Mouse (Mus musculus) macrophage (primary cell): ENCODE results near the gene Klk9. TPM values are rescaled to one million over a fixed set of nuclear protein-coding genes. Genes with fewer than 3 reads are reported as not detected.

Experiments used
- H3K27ac ChIP-seq: fragments of 350-480 bp; formaldehyde crosslinking; 2 replicates; pipeline ENCODE4 v1.9.0; 2021
- H3K36me3 ChIP-seq: fragments of 350-480 bp; formaldehyde crosslinking; 2 replicates; pipeline ENCODE4 v1.9.0; 2021; ENCODE audit errors: inconsistent target
- H3K4me3 ChIP-seq: fragments of 350-480 bp; formaldehyde crosslinking; 2 replicates; pipeline ENCODE4 v1.9.0; 2021; ENCODE audit errors: inconsistent target
- H3K79me2 ChIP-seq: fragments of 350-480 bp; formaldehyde crosslinking; 2 replicates; pipeline ENCODE4 v1.9.0; 2021; ENCODE audit errors: inconsistent target
- WGBS: methylation state at CpG from one replicate; pipeline ENCODE4 v1.1.7; 2026; ENCODE audit warnings: inconsistent platforms; ENCODE audit not compliant: missing documents; 5-methylcytosine and 5-hydroxymethylcytosine counted together
- polyA plus RNA-seq: library from polyadenylated mRNA; stranded (reverse); fragments of 250-400 nt; gene quantifications from 3 replicates; pipeline ENCODE4 v1.2.4, GENCODE M21; 2018; ENCODE audit warnings: inconsistent platforms

Klk9 gene
- polyA plus RNA-seq, 1 experiment from 2014 or later: not detected

DNA sequence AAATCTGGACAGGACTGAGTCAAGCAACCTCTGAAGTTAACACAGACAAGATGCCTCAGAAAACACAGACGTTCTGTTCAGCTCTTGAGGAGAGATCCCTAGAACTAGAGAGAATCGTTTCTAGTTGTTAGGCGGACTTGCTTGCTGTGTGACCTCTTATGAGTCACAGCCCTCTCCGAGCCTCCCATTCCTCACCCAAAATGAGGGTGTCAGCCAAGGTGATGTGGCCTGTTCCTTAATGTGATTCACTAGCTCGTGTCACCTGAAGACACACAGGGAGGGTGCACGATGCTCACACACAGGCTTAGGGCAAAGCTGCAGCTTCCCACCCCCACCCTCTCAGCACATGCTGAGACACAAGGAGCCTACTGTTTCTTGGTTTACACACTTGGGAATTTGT lies 11.4 kb upstream of the Klk9 start:
- WGBS: 77% methylated on average over 6 of the region's 6 CpGs
- no peak overlapping the region for H3K27ac ChIP-seq
- no peak overlapping the region for H3K4me3 ChIP-seq
- H3K79me2 ChIP-seq: no peaks in the 10 kb centered on the region
- no peaks in the 10 kb centered on the region for H3K36me3 ChIP-seq

- no peak within 1 kb of the TSS for H3K27ac ChIP-seq
- H3K4me3 ChIP-seq: no peak within 1 kb of the TSS
- no peaks in the 10 kb centered on the region for H3K79me2 ChIP-seq
- H3K36me3 ChIP-seq: no peaks in the 10 kb centered on the region
- 29% methylated on average over 4 of the region's 5 CpGs for WGBS
Observed at GRCm38 (mm10) chr7:43780746-43781145, 10.9 kb upstream of the Klk9 start, which contains the start of gene Klk10. Klk10 (plus strand) TSS chr7:43781035.

- H3K79me2 ChIP-seq: no peaks in the 10 kb centered on the region
- WGBS: 90% methylated on average over 11 of the region's 11 CpGs
- H3K27ac ChIP-seq: no peak overlapping the region
- no peaks in the 10 kb centered on the region for H3K36me3 ChIP-seq
- no peak overlapping the region for H3K4me3 ChIP-seq
Observed at GRCm38 (mm10) chr7:43781541-43781940, 10.2 kb upstream of the Klk9 start.

DNA sequence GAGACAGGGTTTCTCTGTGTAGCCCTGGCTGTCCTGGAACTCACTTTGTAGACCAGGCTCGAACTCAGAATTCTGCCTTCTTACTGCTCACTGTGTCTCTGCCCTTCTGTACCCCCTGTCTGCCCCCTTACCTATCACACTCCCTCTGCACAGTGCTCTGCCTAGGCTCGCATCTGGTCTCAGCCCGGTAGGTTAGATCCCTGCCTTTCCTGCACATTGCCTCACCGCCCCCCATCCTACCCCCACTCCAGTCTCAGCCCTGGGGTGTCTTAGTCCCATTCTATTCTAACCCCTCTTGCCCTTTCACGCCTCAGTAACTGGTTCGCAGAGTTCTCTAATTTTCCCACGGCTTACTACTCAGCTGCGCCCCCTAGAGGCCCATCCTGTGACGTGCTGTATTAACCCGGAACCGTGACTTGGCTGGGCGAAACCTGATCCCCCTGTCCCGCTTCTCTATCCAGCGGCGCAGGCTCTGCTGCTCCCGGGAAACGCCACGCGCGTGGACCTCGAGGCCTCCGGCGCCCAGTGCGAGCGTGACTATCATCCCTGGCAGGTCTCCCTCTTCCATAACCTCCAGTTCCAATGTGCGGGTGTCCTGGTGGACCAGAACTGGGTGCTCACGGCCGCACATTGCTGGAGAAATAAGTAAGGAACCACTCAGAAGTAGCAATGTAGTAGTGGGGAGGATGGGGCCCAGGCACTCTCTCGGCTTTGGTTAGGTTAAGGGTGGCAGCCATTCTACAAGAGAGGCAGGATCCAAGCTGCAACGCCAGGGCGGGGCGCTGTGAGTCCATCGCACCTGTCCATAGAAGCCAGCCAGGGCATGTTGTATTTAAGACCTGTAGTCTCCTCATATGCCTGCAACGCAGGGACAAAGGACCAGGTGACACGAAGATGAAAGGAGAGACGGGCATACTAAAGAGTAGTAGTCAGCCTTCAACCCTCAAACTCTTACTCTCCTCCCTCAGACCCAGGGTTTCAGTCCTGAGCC lies 9.1 kb upstream of the Klk9 start:
- WGBS: 11% methylated on average over 36 of the region's 36 CpGs
- no peak overlapping the region for H3K4me3 ChIP-seq

DNA sequence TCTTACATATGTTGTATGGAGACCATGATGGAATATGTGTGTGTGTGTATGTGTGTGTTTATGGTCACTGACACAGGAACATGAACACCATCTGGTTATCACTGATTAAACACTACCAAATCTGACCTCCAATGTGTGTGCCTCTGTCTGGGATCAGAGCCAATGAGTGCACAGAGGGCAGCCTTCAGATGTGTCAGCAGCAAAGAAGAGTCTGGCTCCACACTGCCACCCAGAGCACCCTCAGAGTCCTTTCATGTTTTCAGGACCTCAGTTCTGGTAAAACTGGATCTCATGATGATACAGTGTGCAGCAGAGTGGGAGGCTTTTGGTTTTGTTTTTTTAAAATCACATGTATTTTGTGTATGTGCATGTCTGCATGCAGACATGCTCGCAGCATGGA lies 6.4 kb upstream of the Klk9 start:
- Histone ChIP-seq H3K36me3 (no peaks in the 10 kb centered on the region), H3K79me2 (no peaks in the 10 kb centered on the region), H3K4me3 (no peak overlapping the region), H3K27ac (no peak overlapping the region)
- WGBS: 100% methylated on average over 1 of the region's 1 CpGs

More for the DNA sequence above, 9.1 kb upstream of the Klk9 start:
- Histone ChIP-seq H3K79me2 (no peaks in the 10 kb centered on the region), H3K36me3 (no peaks in the 10 kb centered on the region), H3K27ac (no peak overlapping the region)

DNA sequence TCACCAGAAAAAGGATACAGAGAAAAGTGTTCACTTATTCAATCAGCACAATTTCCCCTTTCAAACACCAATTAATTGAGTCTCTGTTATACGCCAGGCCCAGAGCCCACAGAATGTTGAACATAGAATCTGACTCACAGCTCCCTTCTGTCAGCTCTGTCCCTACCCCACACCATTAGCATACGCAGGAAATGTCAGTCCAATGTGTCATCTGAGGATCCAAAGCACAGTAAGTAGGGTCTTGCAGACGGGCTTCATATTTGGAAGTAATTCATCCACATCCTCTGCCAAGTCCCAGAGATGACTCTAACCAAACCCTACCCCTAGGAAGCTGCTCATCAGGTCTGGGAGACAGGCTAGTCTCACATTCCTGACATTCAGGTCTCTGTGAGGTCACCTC lies 3.6 kb upstream of the Klk9 start:
- 82% methylated on average over 3 of the region's 3 CpGs for whole genome bisulfite sequencing
- no peaks in the 10 kb centered on the region for H3K36me3 ChIP-seq

DNA sequence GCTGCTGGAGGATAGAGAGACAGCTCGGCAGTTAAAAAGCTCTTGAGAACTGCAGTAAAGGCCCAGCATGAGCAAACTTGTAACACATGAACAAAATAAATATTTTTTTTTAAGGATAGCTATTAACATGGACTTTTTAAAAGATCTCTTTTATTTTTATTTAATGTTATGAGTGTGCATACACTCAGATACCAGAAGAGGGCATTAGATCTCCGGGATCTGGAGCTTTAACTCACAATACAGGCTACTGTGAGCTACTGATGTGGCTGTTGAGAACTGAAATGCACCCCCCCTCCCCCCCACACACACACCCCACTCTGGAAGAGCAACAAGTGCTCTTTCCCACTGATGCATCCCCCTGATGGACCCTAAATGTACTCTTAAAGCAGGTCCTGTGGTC lies 2.4 kb upstream of the Klk9 start:
- Histone ChIP-seq H3K27ac (no peak overlapping the region), H3K36me3 (no peaks in the 10 kb centered on the region), H3K4me3 (no peak overlapping the region), H3K79me2 (no peaks in the 10 kb centered on the region)
- 71% methylated on average over 2 of the region's 2 CpGs for WGBS

More for the DNA sequence above, 3.6 kb upstream of the Klk9 start:
- Histone ChIP-seq H3K4me3 (no peak overlapping the region), H3K27ac (no peak overlapping the region), H3K79me2 (no peaks in the 10 kb centered on the region)

GRCm38 (mm10) chr7:43796355-43796754 lies 4.7 kb downstream of the Klk9 start:
- H3K4me3 ChIP-seq: no peak overlapping the region
- H3K79me2 ChIP-seq: no peaks in the 10 kb centered on the region
- H3K36me3 ChIP-seq: no peaks in the 10 kb centered on the region
- 36% methylated on average over 8 of the region's 8 CpGs for WGBS
- no peak overlapping the region for H3K27ac ChIP-seq

DNA sequence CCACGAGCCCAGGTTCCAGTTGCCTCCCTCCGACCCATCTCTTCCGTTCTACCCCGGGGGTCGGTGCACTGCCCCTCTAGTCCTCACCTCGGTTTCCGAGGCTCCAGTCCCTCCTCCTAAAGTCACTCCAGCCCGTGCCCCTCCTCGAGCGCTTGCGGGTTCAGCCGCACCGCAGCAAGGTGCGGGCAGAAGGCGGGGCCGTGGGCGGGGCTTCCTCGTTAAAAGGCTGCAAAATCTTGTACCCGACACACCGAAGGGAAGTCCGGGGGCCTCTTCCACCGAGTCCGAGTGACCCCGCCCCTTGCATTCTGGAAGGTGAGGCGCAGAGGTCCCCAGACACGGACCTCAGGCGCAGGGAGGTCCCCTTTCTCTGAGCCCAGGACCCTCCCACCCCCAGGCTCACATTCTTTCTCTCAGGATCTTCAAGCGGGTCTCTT lies 5.7 kb downstream of the Klk9 start, which contains the start of gene Klk8:
TSS of gene Klk8 (plus strand) at position 245 of the 437 bp plus-strand sequence.
- H3K36me3 ChIP-seq: no peaks in the 10 kb centered on the region
- no peaks in the 10 kb centered on the region for H3K79me2 ChIP-seq
- H3K4me3 ChIP-seq: peak within 1 kb of the TSS; percentile 8; the same call in 1 of the 2 replicates
- 0% methylated on average over 27 of the region's 28 CpGs for WGBS
- H3K27ac ChIP-seq: no peak within 1 kb of the TSS

DNA sequence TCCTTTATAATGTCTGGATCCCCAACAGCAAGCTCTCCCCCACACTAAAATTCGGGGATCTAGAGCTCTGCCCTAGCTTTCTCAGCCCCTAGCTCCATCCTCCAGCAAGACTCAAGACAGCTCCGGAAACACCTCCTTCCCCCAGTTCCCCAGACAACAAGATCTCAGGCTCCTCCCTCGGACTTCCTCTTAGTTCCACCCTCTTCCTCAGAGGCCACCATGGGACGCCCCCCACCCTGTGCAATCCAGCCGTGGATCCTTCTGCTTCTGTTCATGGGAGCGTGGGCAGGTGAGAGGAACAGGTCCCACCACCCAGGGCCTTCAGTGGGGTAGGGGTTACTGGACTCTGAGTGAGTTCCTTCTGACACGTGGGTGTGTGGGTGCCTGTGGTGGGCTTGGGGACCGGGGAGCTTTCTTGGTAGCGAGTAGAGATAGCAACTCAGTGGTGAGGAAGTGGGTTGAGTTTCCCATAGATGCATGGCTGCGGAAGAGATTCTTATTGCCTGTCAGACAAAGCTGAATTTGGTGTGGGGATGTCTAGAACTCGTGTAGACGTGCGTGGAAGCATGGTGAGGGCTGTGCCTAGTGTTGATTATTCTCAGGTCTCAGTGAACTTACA lies 6.3 kb downstream of the Klk9 start:
- Histone ChIP-seq H3K4me3 (no peak overlapping the region), H3K36me3 (no peaks in the 10 kb centered on the region), H3K27ac (no peak overlapping the region), H3K79me2 (no peaks in the 10 kb centered on the region)
- WGBS: 6% methylated on average over 13 of the region's 13 CpGs

DNA sequence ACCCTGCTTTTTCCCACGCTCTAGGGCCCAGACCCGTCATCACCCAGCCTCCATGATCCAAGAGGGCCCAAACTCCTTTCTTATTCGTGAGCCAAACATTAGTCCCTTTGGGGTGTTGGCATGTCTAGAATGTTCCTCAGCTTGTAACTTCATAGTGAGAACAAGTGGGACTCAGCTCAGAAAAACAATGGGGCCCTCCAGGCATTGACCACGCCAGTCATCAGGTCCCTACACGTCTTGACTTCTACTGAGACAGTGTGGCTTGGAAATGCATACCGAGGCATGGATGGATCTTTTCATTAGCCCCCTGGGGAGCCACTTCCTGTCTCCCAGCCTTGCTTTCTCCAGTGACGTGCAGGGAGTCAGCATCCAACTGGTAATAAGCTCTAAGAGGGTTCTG lies 8.2 kb downstream of the Klk9 start:
- no peaks in the 10 kb centered on the region for H3K79me2 ChIP-seq
- WGBS: 72% methylated on average over 7 of the region's 7 CpGs
- H3K27ac ChIP-seq: no peak overlapping the region
- H3K36me3 ChIP-seq: no peaks in the 10 kb centered on the region
- H3K4me3 ChIP-seq: no peak overlapping the region

DNA sequence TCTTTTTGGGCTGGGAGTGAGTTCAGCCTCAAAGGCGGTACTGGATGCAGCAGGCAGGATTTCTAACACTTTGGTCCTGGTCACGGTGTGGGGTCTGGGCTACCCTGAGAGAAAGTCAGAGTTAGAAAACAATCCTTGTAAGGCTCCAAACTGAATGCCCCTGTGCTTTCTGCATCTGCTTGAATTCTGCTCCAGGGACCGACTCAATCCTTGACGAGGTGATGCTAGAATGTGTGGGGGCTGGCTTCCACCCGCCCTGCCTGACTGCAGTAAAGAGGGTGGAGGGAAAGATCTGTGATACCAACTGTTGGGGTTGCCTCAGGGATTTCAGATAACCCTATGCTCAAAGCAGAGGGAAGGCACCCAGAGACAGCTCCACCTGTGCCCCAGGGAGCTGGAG lies 19.3 kb downstream of the Klk9 start, which contains the start of gene Klk7:
TSS of gene Klk7 (plus strand) at position 301 of the 400 bp plus-strand sequence.
- Histone ChIP-seq H3K79me2 (no peaks in the 10 kb centered on the region), H3K36me3 (no peaks in the 10 kb centered on the region), H3K4me3 (no peak within 1 kb of the TSS), H3K27ac (no peak within 1 kb of the TSS)
- 64% methylated on average over 5 of the region's 5 CpGs for WGBS

GRCm38 (mm10) chr7:43815211-43815610 lies 23.5 kb downstream of the Klk9 start:
- Histone ChIP-seq H3K27ac (no peak overlapping the region), H3K36me3 (no peaks in the 10 kb centered on the region), H3K4me3 (no peak overlapping the region), H3K79me2 (no peaks in the 10 kb centered on the region)
- 91% methylated on average over 7 of the region's 7 CpGs for WGBS

DNA sequence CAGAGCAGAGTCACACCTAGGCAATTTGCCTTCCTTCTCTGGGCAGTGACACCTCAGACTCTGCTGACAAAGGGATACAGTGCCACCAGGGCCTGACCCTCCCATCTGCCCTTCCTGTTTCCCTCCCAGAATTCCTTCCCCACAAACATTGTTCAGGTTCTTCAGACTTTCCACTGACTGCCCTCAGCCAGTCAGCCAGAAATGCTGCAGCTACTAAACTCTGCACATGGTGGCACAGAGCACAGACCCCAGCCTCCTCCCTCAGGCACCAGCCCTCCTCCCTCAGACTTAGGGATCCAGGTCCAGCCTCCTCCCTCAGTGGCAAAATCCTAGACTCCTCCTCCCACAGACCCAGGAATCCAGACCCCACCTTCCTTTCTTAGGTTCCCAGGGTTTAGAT lies 25.1 kb downstream of the Klk9 start:
- no peak overlapping the region for H3K4me3 ChIP-seq
- H3K27ac ChIP-seq: no peak overlapping the region
- H3K36me3 ChIP-seq: no peaks in the 10 kb centered on the region
- no peaks in the 10 kb centered on the region for H3K79me2 ChIP-seq

DNA sequence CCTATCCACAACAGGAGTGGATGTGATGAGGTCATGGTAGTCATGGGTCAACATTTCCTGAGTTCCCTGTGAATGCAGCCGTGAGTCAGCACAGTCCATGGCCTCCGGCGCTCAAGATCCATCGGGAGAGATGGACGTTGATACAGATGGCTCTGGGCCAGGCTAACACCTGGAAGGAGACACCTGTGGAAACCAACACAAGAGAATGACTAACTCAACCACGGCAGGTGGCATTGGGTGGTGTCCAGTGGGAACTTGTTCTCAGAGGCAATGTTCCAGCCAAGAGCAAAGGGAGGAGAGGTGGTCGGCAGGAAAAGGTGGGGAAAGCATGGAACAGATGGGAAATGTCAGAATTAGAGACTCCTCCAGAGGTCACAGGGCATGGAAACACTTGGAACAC lies 29.9 kb downstream of the Klk9 start:
- no peak overlapping the region for H3K4me3 ChIP-seq
- no peak overlapping the region for H3K27ac ChIP-seq
- no peaks in the 10 kb centered on the region for H3K79me2 ChIP-seq
- WGBS: 84% methylated on average over 7 of the region's 7 CpGs
- H3K36me3 ChIP-seq: no peaks in the 10 kb centered on the region
